Mouse (Mus musculus) retina, adult 2 months (tissue): ENCODE measurements around the gene Chrd.

Source experiments
- DNase-seq: peaks from one replicate; pipeline ENCODE4 v3.0.0-alpha.2; 2012; ENCODE audit warnings: low read depth, low spot score

Gene Chrd

GRCm38 (mm10) chr16:20733731-20734730 lies 1.1 kb downstream of the Chrd start, which contains the start of gene Thpo:
Thpo (minus strand) TSS chr16:20734511.
- DNase-seq = no peak

- no peak for DNase-seq
Measured at GRCm38 (mm10) chr16:20735651-20736050, 2.7 kb downstream of the Chrd start.

GRCm38 (mm10) chr16:20736168-20736567 lies 3.2 kb downstream of the Chrd start:
- DNase-seq = no peak

- DNase-seq = no peak
Measured at GRCm38 (mm10) chr16:20736823-20737222, 3.9 kb downstream of the Chrd start.

- no peak for DNase-seq
Measured at GRCm38 (mm10) chr16:20739845-20740244, 6.9 kb downstream of the Chrd start.

GRCm38 (mm10) chr16:20746641-20747040 lies 13.7 kb downstream of the Chrd start:
- no peak for DNase-seq

- DNase-seq = no peak
Measured at GRCm38 (mm10) chr16:20750518-20750917, 17.6 kb downstream of the Chrd start.

GRCm38 (mm10) chr16:20756052-20756451 lies 23.1 kb downstream of the Chrd start:
- no peak for DNase-seq

- DNase-seq = no peak
Measured at GRCm38 (mm10) chr16:20757385-20757784, 24.5 kb downstream of the Chrd start.

- DNase-seq = peak; percentile 9
Measured at GRCm38 (mm10) chr16:20761681-20762080, 28.8 kb downstream of the Chrd start.

- DNase-seq = peak; percentile 8
Measured at GRCm38 (mm10) chr16:20765244-20765643, 32.3 kb downstream of the Chrd start.

GRCm38 (mm10) chr16:20775021-20775420 lies 42.1 kb downstream of the Chrd start:
- DNase-seq = no peak

GRCm38 (mm10) chr16:20779846-20780245 lies 46.9 kb downstream of the Chrd start:
- no peak for DNase-seq

- no peak for DNase-seq
Measured at GRCm38 (mm10) chr16:20781101-20781630, 48.2 kb downstream of the Chrd start.

GRCm38 (mm10) chr16:20783891-20784290 lies 51.0 kb downstream of the Chrd start:
- no peak for DNase-seq

GRCm38 (mm10) chr16:20784754-20785153 lies 51.8 kb downstream of the Chrd start:
- no peak for DNase-seq

- DNase-seq = no peak
Measured at GRCm38 (mm10) chr16:20786556-20786955, 53.6 kb downstream of the Chrd start.

GRCm38 (mm10) chr16:20791803-20792202 lies 58.9 kb downstream of the Chrd start:
- no peak for DNase-seq
